Mouse (Mus musculus) monocyte, adult 5-6 weeks (primary cell): ENCODE results near the gene Il18r1. TPM values are rescaled to one million over a fixed set of nuclear protein-coding genes. Genes with fewer than 3 reads are reported as not detected.

Source experiments
- ATAC-seq: fragments of 153-309, 156-312 bp; replicated peaks from 2 replicates; pipeline ENCODE4 v1.8.0; 2017; ENCODE audit warnings: mild to moderate bottlenecking; ENCODE audit not compliant: low TSS enrichment, insufficient number of reproducible peaks, severe bottlenecking, poor library complexity, low FRiP score
- total RNA-seq: library from RNA; stranded (forward); fragments of 200-1000, 200-491, 200-594 nt; gene quantifications from 3 replicates; pipeline ENCODE4 v1.2.3, GENCODE M21; 2017

Gene Il18r1
- total RNA-seq, 1 experiment from 2014 or later: 89.9 TPM

DNA sequence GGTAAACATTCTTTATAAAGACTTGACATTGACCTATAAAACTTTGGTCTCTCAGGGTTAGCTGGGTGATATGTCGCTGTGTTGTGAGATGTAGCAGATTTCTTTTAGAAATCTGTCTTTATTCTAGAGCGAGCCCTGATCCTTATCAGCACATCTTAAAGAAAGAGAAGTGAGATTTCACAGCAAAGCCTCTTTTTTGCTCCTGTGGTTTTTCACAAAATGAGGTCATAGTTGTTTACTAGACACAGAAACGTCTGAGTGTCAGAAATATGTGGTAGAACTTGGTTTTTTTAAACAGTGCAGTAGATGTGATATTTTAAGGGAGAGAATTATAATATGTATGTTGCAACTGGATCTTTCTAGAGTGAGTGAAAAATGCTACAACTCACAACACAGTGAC lies 10.3 kb downstream of the Il18r1 start:
- ATAC-seq: peak; percentile 49

DNA sequence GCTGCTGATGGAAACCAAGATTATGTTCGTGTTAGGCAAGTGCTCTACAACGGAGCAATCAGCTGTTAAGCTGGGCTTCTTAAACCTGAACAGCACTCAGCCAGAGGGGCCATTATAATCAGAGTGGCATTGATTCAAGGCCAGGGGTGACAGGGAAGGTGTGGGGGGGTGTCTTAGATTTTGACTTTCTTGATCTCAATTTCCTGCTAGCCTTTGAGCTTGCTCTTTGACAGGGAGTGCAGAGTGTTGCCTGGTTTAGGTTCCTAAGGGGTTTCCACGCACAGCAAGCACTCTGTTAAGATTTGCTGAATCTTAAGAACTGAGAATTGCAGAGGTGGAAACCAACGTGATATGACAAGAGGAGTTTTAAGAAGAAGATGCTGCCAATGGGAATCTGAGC lies 11.4 kb downstream of the Il18r1 start:
- ATAC-seq: no peak

DNA sequence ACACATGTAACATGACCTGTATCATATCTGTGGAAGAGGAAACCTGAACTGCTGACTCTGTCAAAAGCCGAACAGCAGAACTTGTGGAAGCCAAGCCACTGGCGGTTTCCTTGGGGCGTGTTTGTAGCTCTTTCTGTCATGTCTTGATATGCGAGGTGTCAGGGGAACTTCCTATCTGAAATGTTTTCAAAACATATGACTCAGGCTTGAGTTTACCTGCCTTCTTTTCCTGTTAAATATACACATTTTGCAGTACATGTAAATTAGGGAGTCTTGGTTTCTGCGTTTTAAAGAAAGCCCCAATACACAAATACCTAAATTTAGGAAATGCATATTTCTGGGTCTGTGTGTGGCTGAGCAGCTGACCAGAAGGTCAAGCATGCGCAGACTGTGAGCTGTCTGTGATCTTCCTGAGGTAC lies 14.2 kb downstream of the Il18r1 start:
- ATAC-seq: peak; percentile 36; the same call in 1 of the 2 replicates

DNA sequence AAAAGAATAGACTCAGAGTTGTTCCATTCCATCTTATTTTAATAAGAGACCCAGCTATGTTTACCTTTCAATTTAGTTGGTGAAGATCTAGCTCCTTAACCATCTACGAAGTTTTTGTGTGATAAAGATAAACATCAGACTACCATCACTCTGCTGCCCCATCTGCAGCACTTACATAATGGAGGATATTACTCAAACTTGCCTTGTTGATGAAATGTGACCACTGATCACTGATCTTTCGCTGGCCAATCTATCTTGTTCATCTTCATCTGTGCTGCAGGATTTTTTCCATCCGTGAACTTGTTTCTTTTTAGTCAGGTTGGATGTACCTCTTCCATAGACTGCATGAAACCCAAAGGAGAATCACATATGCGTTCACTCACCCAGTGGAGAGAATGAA lies 29.2 kb downstream of the Il18r1 start:
- ATAC-seq: no peak

DNA sequence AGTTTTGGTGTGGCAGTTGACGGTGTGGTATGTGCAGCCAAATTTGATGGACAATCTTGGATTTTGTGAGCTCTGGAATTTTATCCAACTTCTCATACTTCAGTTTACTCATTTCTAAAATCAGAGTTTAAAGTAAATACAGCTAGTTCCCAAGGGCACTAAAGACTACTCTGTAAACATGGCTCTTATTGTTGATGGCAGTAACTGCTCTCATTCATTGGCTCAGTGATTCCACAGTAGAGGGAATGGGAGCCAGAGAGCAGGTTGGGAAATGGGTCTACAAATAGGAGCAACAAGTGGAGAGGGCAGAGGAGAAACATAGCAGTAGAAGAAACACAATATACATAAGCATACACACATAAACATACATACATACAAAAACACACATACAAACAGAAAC lies 34.4 kb downstream of the Il18r1 start:
- ATAC-seq: no peak

DNA sequence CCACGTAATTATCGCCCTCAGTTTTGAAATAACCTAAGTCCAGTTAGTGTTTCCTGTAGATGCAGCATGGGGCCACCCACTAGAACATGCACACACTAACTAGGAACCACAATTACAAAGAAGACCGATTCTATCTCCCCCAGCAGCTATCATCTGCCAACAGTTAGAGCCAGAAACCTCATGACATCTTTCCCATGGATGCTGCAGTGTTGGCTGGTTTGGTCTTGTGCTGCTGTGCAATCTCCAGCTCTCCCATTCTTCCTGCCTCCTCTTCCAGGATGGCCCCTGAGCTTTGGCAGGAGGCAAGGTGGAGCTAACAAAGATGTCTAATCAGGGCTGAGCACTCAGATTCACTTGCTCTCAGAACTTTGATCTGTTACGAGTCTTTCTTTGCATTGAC lies 35.8 kb downstream of the Il18r1 start:
- ATAC-seq: 0 out of 2 replicates have a peak, but pooled peaks have one; percentile 14

DNA sequence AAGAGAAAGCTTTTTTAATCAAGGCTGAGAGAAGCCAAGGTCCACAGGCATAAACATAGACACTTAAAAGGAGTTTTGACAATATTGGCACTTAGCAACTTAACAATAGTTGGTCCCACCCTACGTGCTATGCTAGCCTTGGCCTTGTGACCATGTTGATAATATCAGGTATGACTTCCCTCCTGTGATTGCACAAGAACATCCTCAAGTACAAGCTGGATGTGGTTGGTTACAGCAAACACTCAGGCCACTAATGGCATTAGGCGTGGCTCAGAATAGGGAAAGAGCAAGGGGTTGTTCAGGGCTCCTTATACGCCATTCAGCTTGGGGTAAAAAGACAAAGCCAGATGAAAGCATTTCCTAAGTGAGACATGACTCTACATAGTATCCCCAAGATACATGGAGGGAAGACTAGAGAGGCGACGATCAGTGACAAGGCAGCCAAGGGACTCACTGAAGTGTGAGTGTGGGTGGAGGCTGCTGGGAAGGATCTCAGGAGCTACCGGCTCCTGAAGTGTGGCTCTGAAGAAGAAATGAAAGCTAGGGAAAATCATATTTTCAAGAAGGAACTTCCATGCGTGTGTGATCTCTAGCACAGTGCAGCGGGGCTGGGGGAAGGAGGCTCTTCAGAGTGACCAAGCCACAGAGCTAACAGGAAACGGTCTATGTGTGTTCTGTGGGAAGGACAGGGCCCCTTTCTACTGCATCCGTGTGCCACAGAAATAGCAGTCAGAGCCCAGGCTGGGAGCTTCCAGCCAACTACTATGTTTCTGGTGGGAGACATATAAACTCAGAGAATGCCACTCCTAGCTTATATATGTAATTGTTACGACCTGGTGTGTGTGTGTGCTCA lies 36.4 kb downstream of the Il18r1 start:
- ATAC-seq: peak; percentile 74

DNA sequence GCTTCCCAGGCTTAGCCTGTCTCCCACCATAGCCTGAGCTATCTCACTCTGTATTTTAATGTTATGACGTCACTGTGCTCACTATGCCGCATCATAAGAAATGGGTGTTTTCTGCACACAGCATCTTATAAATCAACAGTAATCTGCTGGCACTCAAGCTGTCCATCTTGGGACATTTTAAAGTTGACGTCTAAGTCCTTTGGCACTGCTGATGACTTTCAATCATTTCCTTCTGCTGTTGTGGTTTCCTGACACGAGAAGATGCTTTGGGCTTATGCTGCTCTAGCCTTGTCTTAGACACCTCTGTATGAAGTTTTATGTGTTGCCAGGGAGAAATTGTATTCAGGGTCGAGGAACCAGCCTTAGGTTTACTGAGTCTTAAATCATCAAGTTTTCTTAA lies 39.2 kb downstream of the Il18r1 start:
- no peak for ATAC-seq

DNA sequence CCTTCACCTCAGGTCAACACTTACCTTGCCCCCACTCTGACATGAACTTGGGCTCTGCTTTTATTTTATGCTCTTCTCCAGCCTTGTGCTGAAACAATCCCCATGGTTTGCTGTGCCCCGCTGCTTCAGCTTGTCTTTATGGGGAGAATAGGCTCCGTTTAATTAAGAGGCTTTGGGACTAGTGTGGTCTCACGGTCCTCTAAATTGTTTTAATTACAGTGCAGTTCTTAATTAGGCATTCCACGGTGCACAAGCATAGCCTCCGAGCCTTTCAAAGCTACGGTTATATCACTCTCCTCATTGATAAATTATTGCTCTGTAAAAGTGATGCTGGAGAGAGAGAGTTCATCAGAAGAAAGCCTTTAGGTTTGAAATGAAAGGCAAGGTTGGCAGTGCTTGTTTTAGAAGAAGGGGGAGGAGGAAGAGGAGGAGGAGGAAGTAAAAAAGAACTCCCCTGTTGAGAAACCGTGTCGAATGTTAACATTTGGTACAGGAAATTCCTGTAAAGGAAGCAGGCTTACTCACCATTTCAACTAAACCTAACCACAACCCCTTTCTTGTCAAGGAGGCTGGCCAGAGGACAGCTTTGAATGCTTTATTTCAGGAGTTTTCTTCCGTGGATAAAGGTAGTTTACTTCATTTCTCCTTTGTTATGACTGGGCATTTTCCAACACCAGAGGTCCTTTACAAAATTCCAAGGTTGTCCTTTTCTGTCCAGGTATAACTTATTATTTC lies 49.7 kb downstream of the Il18r1 start, which contains the start of gene Il18rap:
Il18rap (plus strand) TSS at position 512 of the 735 bp plus-strand sequence.
- ATAC-seq: peak; percentile 66

DNA sequence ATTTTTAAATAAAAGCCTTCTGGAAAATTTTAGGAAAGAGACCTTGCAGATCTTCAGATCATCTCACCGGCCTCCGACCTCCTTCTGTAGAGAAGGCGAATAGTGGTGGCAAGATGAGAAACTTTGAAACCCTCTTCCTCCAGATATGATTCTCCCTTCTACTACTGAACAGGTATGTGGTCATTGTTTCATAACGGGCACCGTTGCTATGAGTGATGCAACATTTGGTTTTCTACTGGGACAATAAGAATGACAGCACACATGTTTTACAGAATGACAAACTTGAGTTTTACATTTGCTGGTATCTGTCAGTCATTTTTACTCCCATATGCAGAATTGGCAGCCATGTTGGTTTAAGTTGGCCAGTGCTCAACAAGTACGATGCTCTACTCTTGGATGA lies 51.0 kb downstream of the Il18r1 start:
- no peak for ATAC-seq

DNA sequence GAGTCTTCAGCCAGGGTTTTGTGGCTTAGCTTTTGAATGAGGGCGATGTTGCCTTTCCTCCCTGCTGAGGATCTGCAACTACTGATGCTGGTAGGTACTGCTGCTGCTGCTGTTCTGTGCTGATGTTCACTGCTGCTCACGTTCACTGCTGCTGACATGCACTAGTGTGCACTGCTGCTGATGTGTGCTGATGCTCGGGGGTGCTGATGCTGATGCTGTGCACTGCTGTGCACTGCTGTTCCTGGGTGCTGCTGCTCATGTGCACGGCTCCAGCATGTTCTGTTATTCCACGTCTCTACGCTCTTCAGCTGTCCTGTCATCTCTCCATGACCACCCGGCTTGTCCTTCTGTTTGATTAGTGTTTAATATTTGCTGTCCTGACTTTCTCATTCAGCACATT lies 57.6 kb downstream of the Il18r1 start:
- ATAC-seq: no peak

DNA sequence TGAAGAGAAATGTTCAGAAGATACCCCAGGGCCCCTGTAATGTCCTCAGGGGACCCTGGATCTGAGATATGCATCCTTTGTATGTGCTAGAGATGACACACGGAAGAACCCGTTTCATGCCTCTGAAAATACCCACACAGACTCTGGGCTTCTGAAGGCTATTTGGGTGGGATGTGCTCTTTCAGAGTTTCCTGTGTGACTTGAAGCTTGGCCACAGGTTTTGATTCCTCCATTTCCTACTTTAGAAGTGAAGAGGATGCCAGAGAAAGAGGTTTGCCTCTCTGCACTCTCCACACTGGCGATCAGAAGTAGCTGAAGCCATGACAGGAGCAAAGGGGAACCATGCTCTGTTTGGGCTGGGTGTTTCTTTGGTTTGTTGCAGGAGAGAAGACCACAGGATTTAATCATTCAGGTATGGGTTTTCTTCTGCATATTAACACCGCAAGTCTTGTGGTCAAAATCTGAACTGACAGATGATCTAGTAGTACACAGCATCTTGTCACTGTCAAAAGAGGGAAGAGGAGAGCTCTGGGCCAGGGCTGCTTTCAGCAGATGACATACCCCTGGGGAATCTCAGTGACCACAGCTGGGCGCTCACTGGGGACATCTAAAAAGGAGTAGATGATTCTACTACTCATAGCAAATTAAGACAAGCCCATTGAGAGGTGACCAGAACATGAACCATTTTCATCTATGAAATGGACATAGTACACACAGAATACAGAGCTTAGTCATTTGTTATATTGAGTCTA lies 58.8 kb downstream of the Il18r1 start:
- ATAC-seq: no peak

DNA sequence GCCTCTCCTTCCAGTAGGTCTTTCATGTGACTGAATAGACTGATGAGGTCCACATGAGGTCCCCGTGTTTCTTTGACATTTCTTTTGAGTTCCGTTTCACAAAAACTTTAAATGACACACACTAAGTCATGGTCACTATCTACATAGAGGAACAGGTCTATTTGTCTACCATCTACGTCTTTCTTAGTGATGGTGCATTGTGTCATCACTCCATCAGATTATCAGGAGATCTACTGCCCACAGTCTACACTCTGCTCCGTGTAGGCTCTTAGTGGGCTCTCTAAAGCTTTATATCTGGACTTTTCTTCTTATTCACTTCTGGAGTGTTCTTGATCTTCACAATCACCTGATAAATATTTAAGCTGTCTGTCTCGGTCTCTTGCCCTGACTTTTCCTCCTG lies 63.9 kb downstream of the Il18r1 start:
- no peak for ATAC-seq

DNA sequence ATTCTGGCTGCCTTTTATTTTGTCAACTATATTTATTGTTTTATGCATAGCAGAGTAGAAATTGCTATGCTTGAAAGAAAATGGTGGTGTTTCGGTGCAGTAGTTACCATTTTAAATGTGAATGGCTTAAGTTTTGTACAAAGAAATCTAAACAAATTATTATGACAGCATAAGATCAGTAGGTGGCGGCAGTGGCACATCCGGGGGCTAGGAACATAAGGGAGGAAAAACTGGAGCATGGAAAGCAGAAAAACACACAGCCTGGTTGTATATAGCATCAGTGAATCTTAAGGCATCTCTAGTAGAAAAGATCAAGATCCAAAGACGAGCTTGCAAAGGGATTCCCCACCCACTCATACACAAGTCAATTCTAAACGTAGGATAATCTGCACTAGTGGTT lies 72.2 kb downstream of the Il18r1 start:
- ATAC-seq: no peak

DNA sequence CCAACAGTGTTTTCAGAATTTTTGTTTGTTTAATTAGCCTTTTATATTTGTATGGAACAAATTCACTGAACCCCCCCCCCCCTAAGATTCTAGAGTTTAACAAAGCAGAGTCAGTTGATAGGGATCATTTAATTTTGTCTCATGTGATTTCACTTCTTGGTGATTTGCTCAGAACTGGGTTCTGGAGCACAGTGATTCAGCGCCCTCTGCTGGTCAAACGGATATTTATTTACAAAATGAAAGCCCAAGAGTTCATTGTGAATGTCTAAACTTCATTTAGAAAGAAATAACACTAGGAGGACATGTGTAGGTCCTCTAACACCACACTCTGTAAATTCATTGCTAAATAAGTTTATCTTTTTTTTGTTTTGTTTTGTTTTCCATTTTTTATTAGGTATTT lies 79.3 kb downstream of the Il18r1 start:
- ATAC-seq: 0 out of 2 replicates have a peak, but pooled peaks have one; percentile 41

DNA sequence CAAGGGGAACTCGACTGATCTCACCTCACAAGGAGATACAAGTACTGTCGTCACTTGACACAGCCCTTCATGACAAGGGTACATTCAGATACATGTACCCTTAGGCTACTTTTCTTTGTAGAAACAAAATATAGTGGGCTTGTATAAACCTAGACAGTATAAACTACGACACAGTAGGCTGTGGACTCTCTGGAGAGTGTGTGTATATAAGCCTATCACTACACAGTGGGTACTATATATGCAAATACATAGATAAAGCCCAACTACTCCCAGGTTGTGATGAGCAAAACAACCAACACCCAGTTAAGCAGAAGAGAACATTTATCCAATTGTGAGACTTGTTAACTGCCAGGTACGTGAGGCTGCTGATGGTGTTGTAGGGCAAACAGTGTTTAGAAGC lies 81.3 kb downstream of the Il18r1 start:
- ATAC-seq: no peak

DNA sequence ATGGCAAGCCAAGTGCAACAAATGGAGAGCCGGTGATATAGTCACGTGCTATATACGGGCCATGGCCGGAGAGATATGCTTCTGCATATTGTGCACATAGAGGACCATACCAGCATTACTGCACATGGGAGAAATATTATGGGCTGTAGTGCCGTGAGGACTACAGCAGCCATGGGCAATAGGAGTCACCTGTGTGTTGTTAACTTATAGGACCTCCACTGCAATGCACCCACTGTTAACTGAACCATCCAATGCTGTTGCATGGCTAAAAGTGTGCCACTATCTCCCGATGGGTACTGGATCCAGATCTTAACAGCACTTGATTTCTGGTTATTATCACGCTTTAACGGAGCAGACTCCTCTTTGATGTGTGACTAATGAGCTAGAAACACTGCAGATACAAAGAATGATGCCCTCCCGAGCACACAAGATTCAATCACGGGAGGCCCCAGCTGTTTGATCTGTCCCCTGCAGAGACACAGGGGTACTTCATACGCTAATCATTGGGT lies 81.8 kb downstream of the Il18r1 start:
- no peak for ATAC-seq

DNA sequence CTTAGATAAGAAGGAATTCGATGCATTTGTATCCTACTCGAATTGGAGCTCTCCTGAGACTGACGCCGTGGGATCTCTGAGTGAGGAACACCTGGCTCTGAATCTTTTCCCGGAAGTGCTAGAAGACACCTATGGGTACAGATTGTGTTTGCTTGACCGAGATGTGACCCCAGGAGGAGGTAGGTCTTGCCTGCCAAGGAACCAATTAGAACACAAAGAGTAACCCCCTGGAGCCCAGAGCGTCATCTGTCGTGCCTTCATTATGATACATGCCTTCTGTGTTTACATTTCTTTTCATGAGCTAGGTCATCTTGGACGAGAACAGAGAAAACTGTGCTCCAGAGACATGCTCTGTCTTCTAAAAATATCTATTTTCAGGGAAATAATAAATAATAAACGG lies 82.4 kb downstream of the Il18r1 start:
- no peak for ATAC-seq
